Mouse (Mus musculus) hindbrain, postnatal 0 days (tissue): Measurements from ENCODE around the gene Abcc9. TPM values are rescaled to one million over a fixed set of nuclear protein-coding genes. Genes with fewer than 3 reads are reported as not detected.
A peak's percentile ranks its signal among the peaks of the same experiment; 100 is the strongest.

Source experiments
- ATAC-seq: fragments of 200-750 bp; cut with Nextera tagmentation; 2 replicates; pipeline ENCODE4 v1.8.0; 2017; ENCODE audit warnings: mild to moderate bottlenecking, moderate TSS enrichment, moderate library complexity
- DNase-seq: peaks from one replicate; pipeline ENCODE4 v3.0.0-alpha.2; 2015; ENCODE audit warnings: low spot score
- H3K27ac ChIP-seq: fragments of 300-500 bp; sonication (generic); 2 replicates; pipeline ENCODE4 v1.5.1; 2014; ENCODE audit warnings: mild to moderate bottlenecking
- H3K27me3 ChIP-seq: fragments of 300-500 bp; sonication (generic); 2 replicates; pipeline ENCODE4 v1.6.1; 2014; ENCODE audit warnings: low read length, mixed read lengths; ENCODE audit not compliant: insufficient read depth
- H3K36me3 ChIP-seq: fragments of 300-500 bp; sonication (generic); 2 replicates; pipeline ENCODE4 v1.6.1; 2014; ENCODE audit warnings: low read length, mixed read lengths; ENCODE audit not compliant: insufficient read depth
- H3K4me1 ChIP-seq: fragments of 300-500 bp; sonication (generic); 2 replicates; pipeline ENCODE4 v1.6.1; 2014; ENCODE audit warnings: antibody characterized with exemption, low read length, mixed read lengths; ENCODE audit not compliant: insufficient read depth
- H3K4me2 ChIP-seq: fragments of 300-500 bp; sonication (generic); 2 replicates; pipeline ENCODE4 v1.6.1; 2014; ENCODE audit warnings: low read depth, mild to moderate bottlenecking, low read length, moderate library complexity, mixed read lengths
- H3K4me3 ChIP-seq: fragments of 300-500 bp; sonication (generic); 2 replicates; pipeline ENCODE4 v1.5.1; 2014; ENCODE audit warnings: low read length
- H3K9ac ChIP-seq: fragments of 300-500 bp; sonication (generic); replicated peaks from 2 replicates; pipeline ENCODE4 v1.6.1; 2014; ENCODE audit warnings: mild to moderate bottlenecking, low read length, moderate library complexity, mixed read lengths
- H3K9me3 ChIP-seq: fragments of 300-500 bp; sonication (generic); 2 replicates; pipeline ENCODE4 v1.6.1; 2016; ENCODE audit warnings: low read length, mixed read lengths
- CTCF ChIP-seq: IDR thresholded peaks from 2 replicates; pipeline ENCODE4 v1.5.1; 2016; ENCODE audit warnings: antibody characterized with exemption, control low read depth, low read depth
- WGBS: fragments of 180-500 bp; shearing (Covaris S2); extraction: QIAGEN DNeasy Blood & Tissue Kit; methylation state at CpG from one replicate; pipeline ENCODE4 v1.1.7; 2014; 5-methylcytosine and 5-hydroxymethylcytosine counted together
- polyA plus RNA-seq: library from polyadenylated mRNA; unstranded; fragments of >200 nt; fragmentation: Nextera tagmentation; extraction: Ambion mirVana; gene quantifications from 2 replicates; pipeline ENCODE4 v1.2.1, GENCODE M21; 2015
- total RNA-seq: library from RNA; depleted of rRNA; stranded (reverse); fragments of >200 nt; gene quantifications from 2 replicates; pipeline ENCODE4 v1.2.3, GENCODE M21; 2014

Gene Abcc9
- total and polyA plus RNA-seq, 2 experiments from 2014 or later = 2.0 to 8.9 TPM

GRCm38 (mm10) chr6:142561151-142561550 lies 141.0 kb downstream of the Abcc9 start:
- H3K9ac ChIP-seq = no peak overlapping the region
- H3K27me3 ChIP-seq = no peaks in the 10 kb centered on the region
- no peaks in the 10 kb centered on the region for H3K36me3 ChIP-seq
- no peaks in the 10 kb centered on the region for H3K4me1 ChIP-seq
- H3K4me2 ChIP-seq = no peak overlapping the region
- no peak for DNase-seq
- WGBS = 79% methylated on average over 1 of the region's 1 CpGs
- TF ChIP-seq CTCF = no peak
- H3K27ac ChIP-seq = no peak overlapping the region
- H3K4me3 ChIP-seq = no peak overlapping the region
- H3K9me3 ChIP-seq = no peaks in the 10 kb centered on the region
- no peak for ATAC-seq

- Histone ChIP-seq H3K36me3 (no peaks in the 10 kb centered on the region), H3K4me1 (no peaks in the 10 kb centered on the region), H3K27me3 (no peaks in the 10 kb centered on the region), H3K4me2 (no peak overlapping the region), H3K9me3 (no peaks in the 10 kb centered on the region), H3K27ac (no peak overlapping the region), H3K4me3 (no peak overlapping the region), H3K9ac (no peak overlapping the region)
- ATAC-seq (no peak), DNase-seq (no peak)
- 74% methylated on average over 10 of the region's 10 CpGs for WGBS
- no peak for TF ChIP-seq CTCF
These were observed 143.1 kb downstream of the Abcc9 start for GRCm38 (mm10) chr6:142558772-142559679.

GRCm38 (mm10) chr6:142558076-142558475 lies 144.0 kb downstream of the Abcc9 start:
- H3K27ac ChIP-seq = no peak overlapping the region
- H3K36me3 ChIP-seq = no peaks in the 10 kb centered on the region
- 83% methylated on average over 10 of the region's 10 CpGs for WGBS
- H3K4me3 ChIP-seq = no peak overlapping the region
- no peak for ATAC-seq
- H3K4me2 ChIP-seq = no peak overlapping the region
- H3K9me3 ChIP-seq = no peaks in the 10 kb centered on the region
- TF ChIP-seq CTCF = peak; percentile 56
- H3K4me1 ChIP-seq = no peaks in the 10 kb centered on the region
- DNase-seq = peak; percentile 10
- no peaks in the 10 kb centered on the region for H3K27me3 ChIP-seq
- no peak overlapping the region for H3K9ac ChIP-seq

GRCm38 (mm10) chr6:142555988-142556387 lies 146.1 kb downstream of the Abcc9 start:
- Histone ChIP-seq H3K36me3 (no peaks in the 10 kb centered on the region), H3K4me1 (no peaks in the 10 kb centered on the region), H3K4me3 (no peak overlapping the region), H3K9ac (no peak overlapping the region), H3K4me2 (no peak overlapping the region), H3K9me3 (no peaks in the 10 kb centered on the region), H3K27me3 (no peaks in the 10 kb centered on the region), H3K27ac (no peak overlapping the region)
- ATAC-seq (no peak), DNase-seq (no peak)
- WGBS = 53% methylated on average over 1 of the region's 1 CpGs
- no peak for TF ChIP-seq CTCF

GRCm38 (mm10) chr6:142551482-142551881 lies 150.6 kb downstream of the Abcc9 start:
- ATAC-seq = no peak
- DNase-seq = no peak

GRCm38 (mm10) chr6:142550871-142551270 lies 151.2 kb downstream of the Abcc9 start:
- 69% methylated on average over 4 of the region's 4 CpGs for WGBS
- DNase-seq = no peak
- Histone ChIP-seq H3K4me2 (no peak overlapping the region), H3K9ac (no peak overlapping the region), H3K9me3 (no peaks in the 10 kb centered on the region), H3K27me3 (no peaks in the 10 kb centered on the region), H3K36me3 (no peaks in the 10 kb centered on the region), H3K4me1 (no peaks in the 10 kb centered on the region), H3K4me3 (no peak overlapping the region), H3K27ac (no peak overlapping the region)
- ATAC-seq = no peak
- no peak for TF ChIP-seq CTCF

More at GRCm38 (mm10) chr6:142551482-142551881, 150.6 kb downstream of the Abcc9 start:
- Histone ChIP-seq H3K9ac (no peak overlapping the region), H3K9me3 (no peaks in the 10 kb centered on the region), H3K4me2 (no peak overlapping the region), H3K4me3 (no peak overlapping the region), H3K27ac (no peak overlapping the region), H3K36me3 (no peaks in the 10 kb centered on the region), H3K4me1 (no peaks in the 10 kb centered on the region), H3K27me3 (no peaks in the 10 kb centered on the region)
- TF ChIP-seq CTCF = no peak
- 48% methylated on average over 4 of the region's 4 CpGs for WGBS

- Histone ChIP-seq H3K4me1 (no peaks in the 10 kb centered on the region), H3K4me3 (no peak overlapping the region), H3K27ac (no peak overlapping the region), H3K9ac (no peak overlapping the region), H3K27me3 (no peaks in the 10 kb centered on the region), H3K9me3 (no peaks in the 10 kb centered on the region), H3K4me2 (no peak overlapping the region), H3K36me3 (no peaks in the 10 kb centered on the region)
- TF ChIP-seq CTCF = no peak
- DNase-seq (no peak), ATAC-seq (no peak)
- 84% methylated on average over 2 of the region's 2 CpGs for WGBS
These were observed 153.7 kb downstream of the Abcc9 start for GRCm38 (mm10) chr6:142548377-142548776.
